ENCODE assay signal across 23 mouse cellular contexts in the genomic region with DNA sequence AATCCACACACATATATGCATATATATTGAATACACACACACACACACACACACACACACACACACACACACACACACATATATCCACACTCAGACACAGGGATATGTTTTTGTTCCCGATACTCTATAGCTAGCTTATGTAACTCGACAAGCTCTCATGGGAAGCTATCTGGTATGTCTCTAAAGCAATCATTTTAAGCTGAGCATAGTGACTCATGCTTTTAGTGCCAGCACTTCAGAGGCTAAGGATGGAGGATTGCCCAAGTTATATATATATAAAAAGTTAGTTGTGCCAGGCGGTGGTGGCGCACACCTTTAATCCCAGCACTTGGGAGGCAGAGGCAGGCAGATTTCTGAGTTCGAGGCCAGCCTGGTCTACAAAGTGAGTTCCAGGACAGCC. TPM values are rescaled to one million over a fixed set of nuclear protein-coding genes. Genes with fewer than 3 reads are reported as not detected.
DNase-seq lines count a peak whose midpoint lies in the region; TF ChIP-seq lines count a peak whose summit lies in the region.
"Not testable (repeated sequence)": the region's sequence is repeated elsewhere in the genome, so short reads cannot be mapped to it uniquely, and the experiment has no call there.
"Had no signal": no experiment of that assay in that cellular context is flagged by ENCODE, and none has a peak within 500 bp of the region (broad histone marks: within the 10 kb centered on the region; RNA-seq: fewer than 3 reads in every experiment).

No protein-coding gene starts in this region.

- peak overlapping the region; percentile 28 for H3K27ac ChIP-seq in left cerebral cortex, adult 2 months

- TF ChIP-seq CTCF in left cerebral cortex, adult 2 months (IDR thresholded peaks at IDR 0.05), result not testable (repeated sequence)

- not testable (repeated sequence) for H3K4me3 ChIP-seq in left cerebral cortex, adult 2 months

- intact Hi-C loops in left cerebral cortex, adult 2 months (cut with DNase I); left cerebral cortex, postnatal 25 days (cut with DNase I): not testable (repeated sequence)

- DNase-seq in 3T3-L1 (ENCODE audit: low read depth, low spot score), result peak; percentile 49
- DNase-seq in brain, adult 2 months (ENCODE audit: low read depth, low spot score), result peak; percentile 71
- DNase-seq in frontal cortex, adult 2 months (ENCODE audit: extremely low spot score in 1 of 2, low spot score in 1 of 2), result peak; percentile 29 to 51
- DNase-seq in left cerebral cortex, adult 2 months (ENCODE audit: extremely low spot score in 1 of 2, low spot score in 2 of 2), result not testable (repeated sequence)
- peak; percentile 18 to 84 for DNase-seq in left cerebral cortex, postnatal 25 days (ENCODE audit: low spot score in 2 of 2)
- DNase-seq in right cerebral cortex, adult 2 months (ENCODE audit: low spot score in 2 of 2), result peak; percentile 3 to 37

RNA-seq across cellular contexts. Expression of a gene that starts 4.0 kb away (rescaled TPM):
- 43.8 and 54.7 TPM in 2 replicates for polyA plus RNA-seq in frontal cortex, adult 2 months (2012; rRNA removed)
- total RNA-seq in left cerebral cortex, adult 2 months (2021), result 10 to 100 TPM; 29.1 to 29.2 TPM
- 10 to 100 TPM; 51.6 to 68.2 TPM for total RNA-seq in left cerebral cortex, postnatal 25 days (2021)
- total RNA-seq: adrenal gland, adult 18-20 months; adrenal gland, adult 8-10 months; adrenal gland, postnatal 14 days; adrenal gland, postnatal 36 days; common myeloid progenitor, adult 5-6 weeks; MEL had no signal
- polyA plus RNA-seq: activated CD4-positive, CD25-positive, alpha-beta regulatory T cell, adult 4 months; brain, embryonic 14.5 days; embryonic facial prominence, embryonic 15.5 days; erythroblast, embryonic 14.5 days had no signal

RNA-seq across cellular contexts. Expression of a gene that starts 18.3 kb away (rescaled TPM):
- 30.3 and 40.6 TPM in 2 replicates for polyA plus RNA-seq in frontal cortex, adult 2 months (2012; rRNA removed)
- total RNA-seq in left cerebral cortex, adult 2 months (2021), result 10 to 100 TPM; 16.7 to 17.8 TPM
- total RNA-seq in left cerebral cortex, postnatal 25 days (2021), result 10 to 100 TPM; 14.5 to 17.6 TPM
- total RNA-seq: MEL had no signal
- polyA plus RNA-seq: activated CD4-positive, CD25-positive, alpha-beta regulatory T cell, adult 4 months; erythroblast, embryonic 14.5 days had no signal

RNA-seq across cellular contexts. Expression of a gene that starts 26.5 kb away (rescaled TPM):
- 430 and 435 TPM in 2 replicates for polyA plus RNA-seq in frontal cortex, adult 2 months (2012; rRNA removed)
- 100 to 1,000 TPM; 687 to 720 TPM for total RNA-seq in left cerebral cortex, adult 2 months (2021)
- 100 to 1,000 TPM; 670 to 698 TPM for total RNA-seq in left cerebral cortex, postnatal 25 days (2021)

RNA-seq across cellular contexts. Expression of a gene that starts 29.9 kb away (rescaled TPM):
- polyA plus RNA-seq in frontal cortex, adult 2 months (2012; rRNA removed), result 2.8 and 3.3 TPM in 2 replicates
- under 1 TPM; 0.61 to 0.75 TPM for total RNA-seq in left cerebral cortex, adult 2 months (2021)
- 1 to 10 TPM; 1.6 to 1.7 TPM for total RNA-seq in left cerebral cortex, postnatal 25 days (2021)
- total RNA-seq: adrenal gland, adult 18-20 months; adrenal gland, postnatal 14 days; adrenal gland, postnatal 36 days; common myeloid progenitor, adult 5-6 weeks; MEL had no signal
- polyA plus RNA-seq: activated CD4-positive, CD25-positive, alpha-beta regulatory T cell, adult 4 months; erythroblast, embryonic 14.5 days had no signal

RNA-seq across cellular contexts. Expression of a gene that starts 38.2 kb away (rescaled TPM):
- 0.42 and 1.1 TPM in 2 replicates for polyA plus RNA-seq in frontal cortex, adult 2 months (2012; rRNA removed)
- not detected for total RNA-seq in left cerebral cortex, adult 2 months (2021)
- total RNA-seq in left cerebral cortex, postnatal 25 days (2021), result under 1 TPM in 1 of 2 experiments, not detected in 1; 0.66 TPM
- total RNA-seq: adrenal gland, adult 18-20 months; adrenal gland, adult 8-10 months; adrenal gland, postnatal 14 days; adrenal gland, postnatal 36 days; common myeloid progenitor, adult 5-6 weeks; MEL had no signal
- polyA plus RNA-seq: activated CD4-positive, CD25-positive, alpha-beta regulatory T cell, adult 4 months; C2C12; embryonic facial prominence, embryonic 11.5 days; embryonic facial prominence, embryonic 13.5 days; embryonic facial prominence, embryonic 15.5 days; erythroblast, embryonic 14.5 days; forebrain, embryonic 10.5 days; forebrain, embryonic 12.5 days; forebrain, embryonic 14.5 days; Patski had no signal
